Mouse (Mus musculus) Patski (cell line): Measurements from ENCODE around the gene Crhr2. TPM values are rescaled to one million over a fixed set of nuclear protein-coding genes. Genes with fewer than 3 reads are reported as not detected.

Experiments
- ATAC-seq: fragments of 100-300 bp; one replicate; pipeline ENCODE4 v1.8.0; 2021
- CTCF ChIA-PET: fragments of 350-600 bp; sonication (Branson Sonifier 250); formaldehyde crosslinking; loops from one replicate; lab custom pipeline; 2022; ENCODE audit warnings: inconsistent platforms; lab: Charles Lee
- POLR2A ChIA-PET: fragments of 350-600 bp; sonication (Branson Sonifier 250); formaldehyde crosslinking; loops from one replicate; lab custom pipeline; 2022; ENCODE audit warnings: antibody characterized with exemption, inconsistent platforms; lab: Charles Lee
- DNase-seq: peaks from one replicate; pipeline ENCODE4 v3.0.0-alpha.2; 2011; ENCODE audit warnings: low read depth, low spot score
- H3K27me3 ChIP-seq: fragments of 371-371 bp; one replicate; pipeline ENCODE4 v1.5.1; 2021
- CTCF ChIP-seq: fragments of 100-300 bp; IDR thresholded peaks from one replicate; pipeline ENCODE4 v1.5.1; 2021
- in situ Hi-C: fragments of 300-500 bp; cut with MboI; formaldehyde crosslinking; loops from 3 replicates; pipeline ENCODE4 v1.11.1; 2018; ENCODE audit warnings: low pct_unique_long_range_greater_than_20kb, mixed read lengths
- polyA plus RNA-seq: library from polyadenylated mRNA; unstranded; gene quantifications from one replicate; pipeline ENCODE4 v1.2.3, GENCODE M21; 2021

Crhr2 gene
- polyA plus RNA-seq, 1 experiment from 2014 or later, result not detected

DNA sequence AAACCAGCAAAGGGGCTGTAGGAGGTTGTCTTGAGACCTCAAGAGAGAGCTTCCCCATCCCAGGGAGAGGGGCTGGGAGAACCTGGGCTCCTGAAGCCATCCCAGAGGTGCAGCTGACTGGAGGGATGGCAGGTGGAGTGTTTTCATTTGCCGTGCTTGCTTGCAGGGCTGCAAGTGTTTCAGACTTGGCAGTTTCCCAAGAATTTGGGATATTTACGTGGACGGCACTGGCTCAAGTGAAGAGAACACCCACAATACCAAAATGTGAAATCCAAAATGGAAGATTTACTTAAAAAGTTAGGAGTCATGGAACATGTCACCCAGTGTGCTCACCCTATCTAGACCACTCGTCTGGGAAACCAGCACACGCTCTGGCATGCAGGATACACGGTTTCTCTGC lies 2.2 kb downstream of the Crhr2 start:
- no peak for ATAC-seq
- peaks cover 5% of the 10 kb centered on the region for H3K27me3 ChIP-seq
- in situ Hi-C loops, result no loop called here
- no peak for DNase-seq
- ChIA-PET POLR2A (interaction anchor here (1.1 kb wide), 1 partner anchor 10 kb away, joined by 5 read pairs; no protein-coding TSS in a partner anchor), CTCF (interaction anchor here (1.3 kb wide), 1 partner anchor 114 kb away, joined by 3 read pairs; no protein-coding TSS in a partner anchor)
- no peak for TF ChIP-seq CTCF

- ChIA-PET CTCF (no interaction called here), POLR2A (no interaction called here)
- H3K27me3 ChIP-seq, result peaks cover 5% of the 10 kb centered on the region
- ATAC-seq (no peak), DNase-seq (no peak)
- no peak for TF ChIP-seq CTCF
- in situ Hi-C loops, result no loop called here
These were observed 4.4 kb downstream of the Crhr2 start for GRCm38 (mm10) chr6:55128391-55128790.

DNA sequence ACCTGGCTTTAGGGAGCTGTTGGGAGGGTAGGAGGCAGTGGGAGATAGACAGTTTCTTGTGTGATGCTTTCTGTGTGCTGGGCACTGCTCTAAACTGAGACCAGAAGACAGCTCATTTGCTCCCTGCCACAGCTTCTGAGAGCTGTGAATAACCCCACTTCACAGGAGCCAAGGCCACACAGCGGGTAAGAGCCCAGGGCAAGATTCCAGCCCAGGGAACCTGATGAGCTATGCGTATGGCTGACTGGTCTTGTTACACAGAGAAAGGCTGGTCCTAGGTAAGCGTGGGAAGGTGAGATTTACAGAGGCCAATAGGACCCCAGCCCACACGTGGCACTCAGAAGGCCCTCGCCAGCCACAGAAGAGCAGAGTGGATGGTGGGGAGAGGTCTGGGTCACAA lies 6.2 kb downstream of the Crhr2 start:
- CTCF ChIA-PET, result no interaction called here
- no peak for DNase-seq
- ATAC-seq, result no peak
- POLR2A ChIA-PET, result no interaction called here
- in situ Hi-C loops, result no loop called here
- TF ChIP-seq CTCF, result no peak
- H3K27me3 ChIP-seq, result peaks cover 12% of the 10 kb centered on the region

DNA sequence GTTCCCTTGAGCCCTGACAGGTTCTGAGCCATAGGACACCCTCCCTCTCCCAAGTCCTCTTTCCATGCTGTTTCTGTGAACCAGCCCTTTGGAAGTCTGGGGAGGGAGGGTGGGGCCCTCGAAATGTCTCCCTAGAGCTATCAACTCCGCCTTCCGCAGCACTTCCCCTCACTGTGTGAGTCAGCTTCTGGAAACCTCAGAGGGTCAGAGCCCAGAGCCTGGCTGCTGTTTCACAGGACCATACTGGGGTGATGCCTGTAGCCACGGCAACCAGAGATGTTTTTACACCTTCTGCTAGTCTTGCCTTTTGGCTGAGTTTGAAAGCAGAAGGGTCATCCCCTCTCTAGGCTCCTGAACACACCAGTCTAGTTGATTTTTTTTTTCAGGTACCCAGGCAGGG lies 9.8 kb downstream of the Crhr2 start:
- DNase-seq, result no peak
- peaks cover 37% of the 10 kb centered on the region for H3K27me3 ChIP-seq
- in situ Hi-C loops, result no loop called here
- ChIA-PET CTCF (no interaction called here), POLR2A (no interaction called here)
- no peak for TF ChIP-seq CTCF
- no peak for ATAC-seq

DNA sequence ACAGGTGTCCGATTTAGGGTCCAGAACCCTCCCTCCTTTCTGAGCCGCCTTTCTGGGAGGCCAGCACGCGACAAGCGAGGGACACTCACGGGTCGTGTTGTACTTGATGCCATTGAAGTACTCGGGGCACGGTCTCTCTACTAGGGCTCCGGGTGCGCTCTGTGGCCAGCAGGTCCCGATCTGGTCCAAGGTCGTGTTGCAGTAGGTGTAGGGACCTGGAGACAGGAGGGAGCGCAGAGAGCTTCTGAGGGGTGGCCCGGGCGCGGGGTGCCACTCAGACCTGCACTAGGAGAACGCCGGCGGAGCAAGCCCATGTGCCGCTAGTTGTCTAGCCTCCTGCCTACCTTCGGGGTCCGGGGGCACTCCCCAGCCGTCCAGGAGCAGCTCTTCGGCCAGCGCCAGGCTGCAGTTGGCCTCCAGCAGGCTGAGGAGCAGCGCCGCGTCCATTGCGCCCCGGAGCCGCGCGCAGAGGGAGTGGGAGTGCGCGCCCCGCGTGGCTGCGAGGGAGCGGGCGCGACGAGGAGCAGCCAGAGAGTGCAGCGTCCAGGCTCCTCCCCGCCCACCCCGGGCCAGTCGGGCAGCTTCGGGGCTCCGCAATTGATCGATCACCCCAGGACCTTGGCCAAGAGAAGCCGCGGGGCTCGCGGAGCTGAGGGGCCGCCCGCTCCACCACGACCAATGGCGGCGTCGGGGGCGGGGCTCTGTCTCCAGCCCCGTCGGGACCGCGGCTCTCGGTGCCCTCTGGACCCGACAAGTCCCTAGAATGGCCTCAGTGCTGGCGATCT lies 15.3 kb downstream of the Crhr2 start:
- DNase-seq (no peak), ATAC-seq (peak; percentile 29)
- peaks cover 82% of the 10 kb centered on the region for H3K27me3 ChIP-seq
- in situ Hi-C loops, result no loop called here
- no peak for TF ChIP-seq CTCF
- CTCF ChIA-PET, result no interaction called here
- POLR2A ChIA-PET, result no interaction called here

- TF ChIP-seq CTCF, result no peak
- in situ Hi-C loops, result no loop called here
- DNase-seq, result peak; percentile 24
- ATAC-seq, result no peak
- H3K27me3 ChIP-seq, result peaks cover 34% of the 10 kb centered on the region
- ChIA-PET POLR2A (no interaction called here), CTCF (no interaction called here)
These were observed 24.5 kb downstream of the Crhr2 start for GRCm38 (mm10) chr6:55108358-55108757.

DNA sequence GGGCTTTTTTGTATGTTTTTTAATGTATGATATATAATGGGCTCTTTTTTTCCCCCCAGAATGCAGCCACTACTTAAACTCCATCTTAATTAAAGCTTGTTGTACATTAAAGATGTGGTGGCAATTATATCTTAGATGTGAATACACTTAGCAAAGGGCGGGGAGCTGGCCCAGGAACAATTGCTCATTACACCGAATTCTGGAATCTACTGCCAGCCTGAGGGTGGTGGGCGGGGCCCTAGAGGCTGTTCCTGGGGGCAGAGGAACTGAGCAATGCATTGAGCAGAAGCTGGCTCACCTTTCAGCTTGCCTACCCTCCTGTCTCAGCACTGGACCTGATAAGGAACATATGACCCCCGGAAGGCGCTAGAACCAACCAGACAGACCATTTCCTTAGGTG lies 34.2 kb downstream of the Crhr2 start:
- ChIA-PET CTCF (interaction anchor here (1.2 to 1.5 kb wide), 2 partner anchors 14 to 62 kb away, joined by 3 to 4 read pairs; no protein-coding TSS in a partner anchor), POLR2A (no interaction called here)
- no peaks in the 10 kb centered on the region for H3K27me3 ChIP-seq
- ATAC-seq (no peak), DNase-seq (no peak)
- no peak for TF ChIP-seq CTCF
- in situ Hi-C loops, result no loop called here

DNA sequence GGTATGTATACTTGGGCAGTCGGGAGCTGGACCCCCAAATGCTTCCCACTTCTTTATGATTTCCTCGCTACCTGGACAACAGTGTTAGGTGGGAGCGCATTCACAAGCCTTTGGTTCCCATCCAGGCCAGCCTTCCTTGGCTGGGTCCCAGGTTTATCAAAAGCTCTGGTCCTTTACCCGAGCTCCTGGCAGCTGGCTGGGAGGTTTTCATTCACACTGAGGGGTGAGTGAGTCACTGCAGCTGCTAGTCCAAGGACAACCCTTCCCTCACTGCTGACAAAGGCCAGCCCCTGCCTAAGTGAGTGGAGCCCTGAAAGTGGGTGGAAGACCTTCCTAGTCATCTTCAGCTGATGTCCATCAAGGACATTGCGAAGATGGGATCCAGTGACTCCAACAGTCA lies 34.8 kb downstream of the Crhr2 start:
- no peak for DNase-seq

DNA sequence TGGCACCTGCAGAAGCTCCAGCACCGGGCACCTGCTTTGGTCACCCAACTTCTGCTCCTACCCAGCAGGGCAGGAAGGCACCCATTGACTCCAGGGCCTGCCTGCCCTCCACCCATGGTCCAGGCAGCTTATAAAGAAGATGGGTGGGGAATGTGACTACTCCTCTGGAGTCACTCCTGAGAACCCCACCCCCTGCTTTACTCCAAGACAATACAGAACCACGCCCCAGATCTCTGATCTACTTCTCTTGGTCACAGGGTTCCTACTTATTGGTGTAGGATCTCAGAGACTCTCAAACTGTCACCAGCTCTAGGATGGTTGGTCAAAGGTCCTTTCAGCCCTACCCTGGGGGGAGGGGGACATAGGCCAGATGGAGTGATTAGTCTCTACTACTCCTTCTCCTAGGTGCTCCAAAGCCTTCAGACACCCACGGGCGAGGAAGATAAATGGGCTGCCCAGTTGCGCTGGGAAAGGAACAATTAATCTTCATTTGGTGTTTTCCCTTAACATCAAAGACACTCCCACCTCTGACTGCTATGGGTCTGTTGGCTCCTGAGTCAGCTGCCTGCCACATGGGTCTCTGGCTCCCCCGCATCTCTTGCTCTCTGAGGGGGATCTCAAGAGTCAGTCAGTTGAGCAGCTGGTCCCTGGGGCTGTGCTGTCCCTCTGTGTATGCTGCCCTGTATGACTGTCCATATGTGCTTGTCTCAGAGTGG lies 39.2 kb downstream of the Crhr2 start:
- TF ChIP-seq CTCF, result no peak
- POLR2A ChIA-PET, result no interaction called here
- no peak for DNase-seq
- CTCF ChIA-PET, result no interaction called here
- in situ Hi-C loops, result no loop called here
- ATAC-seq, result no peak
- H3K27me3 ChIP-seq, result peaks cover 4% of the 10 kb centered on the region

More for the DNA sequence above, 34.8 kb downstream of the Crhr2 start:
- in situ Hi-C loops, result no loop called here
- ChIA-PET POLR2A (no interaction called here), CTCF (interaction anchor here (1.1 to 1.5 kb wide), 3 partner anchors 13 to 62 kb away, joined by 3 to 4 read pairs (median 4); no protein-coding TSS in a partner anchor)
- no peaks in the 10 kb centered on the region for H3K27me3 ChIP-seq
- no peak for TF ChIP-seq CTCF
- ATAC-seq, result no peak

GRCm38 (mm10) chr6:55091396-55091795 lies 41.4 kb downstream of the Crhr2 start:
- DNase-seq (no peak), ATAC-seq (no peak)
- no peak for TF ChIP-seq CTCF
- H3K27me3 ChIP-seq, result peaks cover 4% of the 10 kb centered on the region
- POLR2A ChIA-PET, result no interaction called here
- in situ Hi-C loops, result no loop called here
- CTCF ChIA-PET, result interaction anchor here (1.2 to 1.4 kb wide), 2 partner anchors 11 to 50 kb away, joined by 3 read pairs; no protein-coding TSS in a partner anchor

- ATAC-seq, result no peak
These were observed 42.2 kb downstream of the Crhr2 start for GRCm38 (mm10) chr6:55090639-55091038.

More at GRCm38 (mm10) chr6:55090639-55091038, 42.2 kb downstream of the Crhr2 start:
- TF ChIP-seq CTCF, result no peak
- ChIA-PET CTCF (interaction anchor here (1.2 kb wide), 1 partner anchor 12 kb away, joined by 3 read pairs; no protein-coding TSS in a partner anchor), POLR2A (no interaction called here)
- in situ Hi-C loops, result no loop called here
- H3K27me3 ChIP-seq, result peaks cover 4% of the 10 kb centered on the region
- DNase-seq, result no peak
